Mouse (Mus musculus) heart, embryonic 13.5 days (tissue): ENCODE results near the gene Pigz. TPM values are rescaled to one million over a fixed set of nuclear protein-coding genes. Genes with fewer than 3 reads are reported as not detected.

Source experiments
- ATAC-seq: fragments of 200-750 bp; cut with Nextera tagmentation; 2 replicates; pipeline ENCODE4 v1.8.0; 2017; ENCODE audit warnings: moderate TSS enrichment; ENCODE audit not compliant: insufficient number of reproducible peaks, low FRiP score, low TSS enrichment; ENCODE audit errors: extremely low read depth
- H3K27ac ChIP-seq: fragments of 300-500 bp; sonication (generic); replicated peaks from 2 replicates; pipeline ENCODE4 v1.5.1; 2015; ENCODE audit warnings: moderate library complexity, mild to moderate bottlenecking, inconsistent platforms
- H3K27me3 ChIP-seq: fragments of 300-500 bp; sonication (generic); replicated peaks from 2 replicates; pipeline ENCODE4 v1.6.1; 2015; ENCODE audit warnings: mild to moderate bottlenecking, inconsistent platforms
- H3K36me3 ChIP-seq: fragments of 300-500 bp; sonication (generic); 2 replicates; pipeline ENCODE4 v1.6.1; 2015; ENCODE audit warnings: mild to moderate bottlenecking, inconsistent platforms
- H3K4me1 ChIP-seq: fragments of 300-500 bp; sonication (generic); 2 replicates; pipeline ENCODE4 v1.6.1; 2015; ENCODE audit warnings: inconsistent platforms
- H3K4me2 ChIP-seq: fragments of 300-500 bp; sonication (generic); 2 replicates; pipeline ENCODE4 v1.6.1; 2015; ENCODE audit warnings: inconsistent platforms, mild to moderate bottlenecking, moderate library complexity
- H3K4me3 ChIP-seq: fragments of 300-500 bp; sonication (generic); 2 replicates; pipeline ENCODE4 v1.5.1; 2015; ENCODE audit warnings: moderate library complexity, mild to moderate bottlenecking, inconsistent platforms
- H3K9ac ChIP-seq: fragments of 300-500 bp; sonication (generic); 2 replicates; pipeline ENCODE4 v1.6.1; 2015; ENCODE audit warnings: inconsistent platforms, mild to moderate bottlenecking, moderate library complexity
- H3K9me3 ChIP-seq: fragments of 300-500 bp; sonication (generic); 2 replicates; pipeline ENCODE4 v1.6.1; 2016; ENCODE audit warnings: inconsistent platforms
- WGBS: fragments of 180-500 bp; shearing (Covaris S2); methylation state at CpG from one replicate; pipeline ENCODE4 v1.1.7; 2015; ENCODE audit warnings: mixed read lengths; 5-methylcytosine and 5-hydroxymethylcytosine counted together
- polyA plus RNA-seq: library from polyadenylated mRNA; unstranded; fragments of >200 nt; fragmentation: Nextera tagmentation; extraction: Ambion mirVana; gene quantifications from 2 replicates; pipeline ENCODE4 v1.2.1, GENCODE M21; 2015

Gene Pigz
- polyA plus RNA-seq, 1 experiment from 2014 or later: 0.60 TPM

- 0 out of 2 replicates have a peak overlapping the region, but pooled peaks have one; percentile 12 for H3K27ac ChIP-seq
- peaks cover 5% of the 10 kb centered on the region; the same call in 1 of the 2 replicates for H3K27me3 ChIP-seq
- no peak for ATAC-seq
- H3K36me3 ChIP-seq: no peaks in the 10 kb centered on the region
- peak overlapping the region; percentile 56 for H3K9ac ChIP-seq
- no peaks in the 10 kb centered on the region for H3K9me3 ChIP-seq
- H3K4me3 ChIP-seq: peak overlapping the region; percentile 45
- peaks cover 14% of the 10 kb centered on the region for H3K4me1 ChIP-seq
- 29% methylated on average over 20 of the region's 20 CpGs for WGBS
- H3K4me2 ChIP-seq: peak overlapping the region; percentile 71
Measured at GRCm38 (mm10) chr16:31905891-31906825, 27.5 kb upstream of the Pigz start.

GRCm38 (mm10) chr16:31906896-31907295, 26.8 kb upstream of the Pigz start:
- no peak for ATAC-seq
- Histone ChIP-seq H3K4me2 (peak overlapping the region; percentile 71), H3K27ac (no peak overlapping the region), H3K4me3 (peak overlapping the region; percentile 45), H3K4me1 (peaks cover 14% of the 10 kb centered on the region), H3K36me3 (no peaks in the 10 kb centered on the region), H3K9me3 (no peaks in the 10 kb centered on the region), H3K27me3 (peaks cover 5% of the 10 kb centered on the region; the same call in 1 of the 2 replicates), H3K9ac (peak overlapping the region; percentile 56)
- 13% methylated on average over 9 of the region's 9 CpGs for WGBS

GRCm38 (mm10) chr16:31908959-31909358, 24.7 kb upstream of the Pigz start:
- Histone ChIP-seq H3K4me3 (peak overlapping the region; percentile 14; the same call in 1 of the 2 replicates), H3K9me3 (no peaks in the 10 kb centered on the region), H3K9ac (no peak overlapping the region), H3K4me2 (peak overlapping the region; percentile 30), H3K27me3 (peaks cover 5% of the 10 kb centered on the region; the same call in 1 of the 2 replicates), H3K4me1 (peaks cover 14% of the 10 kb centered on the region), H3K36me3 (no peaks in the 10 kb centered on the region), H3K27ac (no peak overlapping the region)
- no peak for ATAC-seq
- 60% methylated on average over 11 of the region's 11 CpGs for WGBS

GRCm38 (mm10) chr16:31910281-31910847, 23.3 kb upstream of the Pigz start:
- Histone ChIP-seq H3K4me3 (no peak overlapping the region), H3K4me1 (peaks cover 14% of the 10 kb centered on the region), H3K27ac (no peak overlapping the region), H3K4me2 (no peak overlapping the region), H3K9me3 (no peaks in the 10 kb centered on the region), H3K27me3 (peaks cover 5% of the 10 kb centered on the region; the same call in 1 of the 2 replicates), H3K9ac (no peak overlapping the region), H3K36me3 (no peaks in the 10 kb centered on the region)
- no peak for ATAC-seq
- WGBS: 39% methylated on average over 10 of the region's 10 CpGs

GRCm38 (mm10) chr16:31917776-31918175, 15.9 kb upstream of the Pigz start:
- ATAC-seq: no peak
- Histone ChIP-seq H3K36me3 (no peaks in the 10 kb centered on the region), H3K9ac (peak overlapping the region; percentile 71; the same call in 1 of the 2 replicates), H3K4me3 (no peak overlapping the region), H3K27me3 (peaks cover 8% of the 10 kb centered on the region), H3K4me1 (no peaks in the 10 kb centered on the region), H3K9me3 (no peaks in the 10 kb centered on the region), H3K4me2 (peak overlapping the region; percentile 66; the same call in 1 of the 2 replicates), H3K27ac (no peak overlapping the region)
- 51% methylated on average over 11 of the region's 11 CpGs for WGBS

- no peak overlapping the region for H3K27ac ChIP-seq
- H3K27me3 ChIP-seq: peaks cover 8% of the 10 kb centered on the region
- peak overlapping the region; percentile 66 for H3K4me2 ChIP-seq
- 3% methylated on average over 14 of the region's 14 CpGs for WGBS
- no peaks in the 10 kb centered on the region for H3K4me1 ChIP-seq
- peak overlapping the region; percentile 31 for H3K4me3 ChIP-seq
- H3K36me3 ChIP-seq: no peaks in the 10 kb centered on the region
- no peak for ATAC-seq
- H3K9me3 ChIP-seq: no peaks in the 10 kb centered on the region
- peak overlapping the region; percentile 71 for H3K9ac ChIP-seq
Measured at GRCm38 (mm10) chr16:31918248-31918724, 15.4 kb upstream of the Pigz start.

- ATAC-seq: no peak
- Histone ChIP-seq H3K9me3 (no peaks in the 10 kb centered on the region), H3K27me3 (peaks cover 5% of the 10 kb centered on the region), H3K4me2 (no peak overlapping the region), H3K4me1 (peaks cover 8% of the 10 kb centered on the region), H3K27ac (no peak overlapping the region), H3K9ac (no peak overlapping the region), H3K36me3 (no peaks in the 10 kb centered on the region), H3K4me3 (no peak overlapping the region)
- WGBS: 81% methylated on average over 6 of the region's 6 CpGs
Measured at GRCm38 (mm10) chr16:31924368-31924767, 9.3 kb upstream of the Pigz start.

- no peak overlapping the region for H3K4me3 ChIP-seq
- no peak overlapping the region for H3K9ac ChIP-seq
- H3K36me3 ChIP-seq: no peaks in the 10 kb centered on the region
- ATAC-seq: no peak
- no peak overlapping the region for H3K4me2 ChIP-seq
- H3K27ac ChIP-seq: no peak overlapping the region
- peaks cover 8% of the 10 kb centered on the region for H3K4me1 ChIP-seq
- H3K9me3 ChIP-seq: no peaks in the 10 kb centered on the region
- 77% methylated on average over 6 of the region's 6 CpGs for WGBS
- H3K27me3 ChIP-seq: peaks cover 12% of the 10 kb centered on the region
Measured at GRCm38 (mm10) chr16:31926091-31926490, 7.6 kb upstream of the Pigz start.

GRCm38 (mm10) chr16:31926547-31927182, 7.0 kb upstream of the Pigz start:
- H3K4me3 ChIP-seq: no peak overlapping the region
- no peak overlapping the region for H3K4me2 ChIP-seq
- ATAC-seq: no peak
- peaks cover 8% of the 10 kb centered on the region for H3K4me1 ChIP-seq
- no peaks in the 10 kb centered on the region for H3K9me3 ChIP-seq
- 81% methylated on average over 13 of the region's 13 CpGs for WGBS
- no peak overlapping the region for H3K27ac ChIP-seq
- H3K27me3 ChIP-seq: peaks cover 18% of the 10 kb centered on the region
- H3K36me3 ChIP-seq: no peaks in the 10 kb centered on the region
- no peak overlapping the region for H3K9ac ChIP-seq

GRCm38 (mm10) chr16:31927412-31927811, 6.2 kb upstream of the Pigz start:
- Histone ChIP-seq H3K4me3 (no peak overlapping the region), H3K4me1 (peaks cover 9% of the 10 kb centered on the region), H3K4me2 (no peak overlapping the region), H3K27ac (no peak overlapping the region), H3K9me3 (no peaks in the 10 kb centered on the region), H3K36me3 (no peaks in the 10 kb centered on the region), H3K9ac (no peak overlapping the region), H3K27me3 (peaks cover 22% of the 10 kb centered on the region)
- WGBS: 74% methylated on average over 5 of the region's 5 CpGs
- ATAC-seq: no peak

- WGBS: 51% methylated on average over 17 of the region's 17 CpGs
- no peak for ATAC-seq
- H3K4me2 ChIP-seq: peak overlapping the region; percentile 45
- peaks cover 57% of the 10 kb centered on the region for H3K27me3 ChIP-seq
- no peaks in the 10 kb centered on the region for H3K9me3 ChIP-seq
- H3K27ac ChIP-seq: no peak overlapping the region
- no peaks in the 10 kb centered on the region for H3K36me3 ChIP-seq
- no peak overlapping the region for H3K9ac ChIP-seq
- H3K4me1 ChIP-seq: peaks cover 31% of the 10 kb centered on the region
- H3K4me3 ChIP-seq: no peak overlapping the region
Measured at GRCm38 (mm10) chr16:31931330-31931729, 2.3 kb upstream of the Pigz start.
